Mouse (Mus musculus) CD4-positive, CD25-positive, alpha-beta regulatory T cell, adult 2 months (primary cell): ENCODE data around the gene Tcf12.
A peak's percentile ranks its signal among the peaks of the same experiment; 100 is the strongest.

Source experiments
- DNase-seq: peaks from one replicate; pipeline ENCODE4 v3.0.0-alpha.2; 2012; ENCODE audit warnings: low read depth, low spot score

The Tcf12 gene

DNA sequence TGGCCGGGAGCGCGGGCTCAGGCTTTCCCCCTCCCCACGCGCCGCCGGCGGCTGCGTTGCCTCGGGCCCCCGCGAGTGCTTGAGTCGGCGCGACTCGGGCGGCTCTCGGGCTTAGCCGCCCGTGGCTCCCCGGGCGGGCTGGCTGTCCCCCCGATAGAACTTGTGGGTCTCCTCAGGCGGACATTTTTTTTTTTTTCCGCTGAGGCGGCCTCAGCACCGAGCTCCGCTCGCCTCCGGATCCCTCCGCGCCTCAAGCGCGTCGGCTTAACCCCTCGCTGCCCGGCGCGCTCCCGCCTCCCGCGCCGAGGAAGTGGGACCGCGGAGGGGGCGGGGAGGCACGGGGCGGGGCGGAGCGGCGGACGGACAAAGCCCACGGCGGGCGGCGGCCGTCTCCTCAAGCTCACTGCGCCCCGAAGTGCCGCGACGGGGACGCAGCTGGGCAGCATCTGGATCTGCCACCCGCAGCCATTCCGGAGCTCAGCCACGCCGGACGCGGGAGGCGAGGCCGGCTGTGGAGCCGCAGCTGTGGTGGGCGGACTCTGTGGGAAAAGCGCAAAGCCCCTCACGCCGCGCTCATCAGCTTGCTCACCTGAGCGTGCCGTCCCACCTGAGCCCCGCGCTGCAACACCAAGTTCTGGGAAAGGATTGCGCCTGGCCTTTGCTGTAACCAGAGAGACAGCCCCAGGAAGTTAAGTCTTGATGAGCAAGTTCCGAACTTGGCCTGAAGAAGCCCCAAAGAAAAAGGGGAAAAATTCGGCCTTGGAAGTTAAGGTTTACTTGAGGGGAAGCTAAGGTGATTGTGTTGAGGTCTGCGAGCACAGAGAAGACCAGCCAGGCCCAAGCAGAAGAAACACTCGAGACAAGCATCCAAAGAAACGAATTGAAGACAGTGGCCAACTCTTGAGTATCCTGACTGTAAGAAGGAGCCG lies at the start of gene Tcf12:
Gene Tcf12, minus strand, starts transcription at position 250 of the 929 bp plus-strand sequence.
- DNase-seq = peak; percentile 93

DNA sequence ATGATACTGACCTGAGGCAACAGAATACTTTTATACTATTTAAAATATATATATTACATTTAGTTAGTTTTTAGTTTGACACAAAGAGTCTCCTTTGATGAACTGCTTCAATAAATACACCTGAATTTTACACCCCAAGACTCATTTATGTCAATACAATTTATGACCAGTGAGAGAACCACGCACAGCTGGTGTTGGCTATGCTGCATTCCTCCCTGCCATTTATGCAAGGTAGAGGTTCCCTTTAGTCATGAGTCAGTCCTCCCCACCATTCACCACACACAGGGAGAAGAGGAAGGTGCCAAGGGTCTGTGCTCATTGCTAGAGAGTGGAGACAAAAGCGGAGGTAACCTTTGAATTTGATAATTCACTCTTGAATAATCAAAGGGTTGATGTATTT lies 46.7 kb upstream of the Tcf12 start:
- DNase-seq = no peak

DNA sequence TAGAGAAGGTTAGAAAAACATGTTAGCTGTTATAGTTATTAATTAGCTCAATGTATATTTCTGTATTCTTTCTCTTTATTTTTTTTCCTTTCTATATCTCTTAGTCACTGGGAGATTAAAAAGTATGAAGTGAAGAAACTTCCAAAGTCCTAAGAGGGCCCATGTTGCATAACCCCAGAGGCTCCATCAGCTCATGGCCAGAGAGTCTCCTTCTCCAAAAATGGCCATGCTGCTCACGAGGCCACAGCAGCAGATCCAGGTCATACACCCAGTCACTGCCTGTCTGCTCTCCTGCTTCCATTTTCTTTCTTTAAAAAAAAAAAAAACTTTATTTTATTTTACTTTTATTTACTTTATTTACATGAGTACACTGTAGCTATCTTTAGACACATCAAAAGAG lies 45.4 kb upstream of the Tcf12 start:
- no peak for DNase-seq

DNA sequence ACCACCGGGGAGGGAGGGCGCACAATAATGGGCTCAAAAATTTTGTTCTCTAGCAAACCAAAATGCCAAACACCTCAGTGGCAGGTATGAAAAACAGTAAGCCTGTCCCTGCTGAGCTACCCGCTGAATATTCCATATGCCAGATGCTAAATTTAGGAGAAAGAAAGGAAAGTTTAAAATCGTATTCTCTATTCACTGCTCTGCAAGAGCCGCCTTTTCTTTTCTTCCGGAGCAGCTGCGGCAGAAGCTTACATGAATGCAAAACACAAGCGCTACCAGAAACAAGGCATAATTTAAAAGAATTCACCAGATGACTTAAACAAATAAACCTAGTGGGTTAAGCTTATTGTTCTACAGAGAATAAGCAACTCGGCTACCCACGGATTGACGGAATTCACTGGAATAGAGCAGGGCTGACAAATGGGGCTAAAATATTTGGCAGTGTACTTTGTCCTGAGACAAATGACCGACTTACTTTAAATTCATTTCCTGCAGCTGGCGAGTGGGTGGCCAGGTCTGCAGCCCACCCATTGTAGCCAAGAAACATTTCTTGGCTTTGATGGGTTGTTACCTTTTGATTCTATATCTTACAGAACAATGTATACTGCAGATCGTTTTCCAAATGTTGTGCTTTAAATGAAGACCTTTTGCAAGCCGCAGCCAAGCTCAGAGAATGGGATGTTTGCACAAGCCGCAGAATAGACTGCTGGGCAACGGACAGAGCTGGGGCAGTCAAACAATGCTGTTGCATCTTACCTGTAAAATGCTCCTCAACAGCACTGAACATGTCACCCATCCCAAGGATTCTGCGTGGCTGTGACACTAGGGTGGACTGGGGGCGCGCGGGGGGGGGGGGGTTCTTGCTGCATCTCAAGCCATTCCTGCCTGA lies 43.8 kb upstream of the Tcf12 start:
- DNase-seq = no peak

DNA sequence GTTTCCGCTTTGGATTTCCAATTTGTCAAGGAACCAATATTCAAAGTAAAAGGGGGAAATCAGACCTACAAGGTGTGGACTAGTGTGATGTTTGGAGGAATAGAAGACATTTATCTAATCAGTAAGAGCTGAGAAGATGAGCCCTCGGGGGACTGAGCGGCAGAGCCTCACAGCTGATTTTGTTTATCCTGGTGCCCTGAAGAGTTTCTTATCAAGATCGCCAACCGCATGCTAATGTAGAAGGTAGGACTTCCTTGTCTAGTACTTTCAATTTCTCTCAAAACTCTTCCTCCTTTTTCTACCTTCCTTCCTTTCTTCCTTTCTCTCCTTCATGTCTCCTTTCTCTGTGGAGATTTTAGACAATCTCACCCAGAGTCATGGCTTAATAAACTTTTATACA lies 32.5 kb upstream of the Tcf12 start:
- DNase-seq = peak; percentile 7

DNA sequence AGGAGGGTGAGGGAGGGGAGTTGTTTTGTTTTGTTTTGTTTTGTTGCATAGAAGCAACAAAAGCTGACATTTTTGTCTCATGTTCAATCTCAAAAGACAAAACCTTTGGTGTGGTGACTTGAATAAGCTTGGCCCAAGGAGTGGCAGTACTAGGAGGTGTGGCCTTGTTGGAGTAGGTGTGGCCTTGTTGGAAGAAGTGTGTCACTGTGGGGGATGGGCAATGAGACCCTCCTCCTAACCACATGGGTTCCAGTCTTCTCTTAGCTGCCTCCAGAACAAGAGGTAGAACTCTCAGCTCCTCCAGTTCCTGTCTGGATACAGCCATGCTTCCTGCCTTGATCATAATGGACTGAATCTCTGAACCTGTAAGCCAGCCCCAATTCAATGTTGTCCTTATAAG lies 26.2 kb upstream of the Tcf12 start:
- DNase-seq = no peak

DNA sequence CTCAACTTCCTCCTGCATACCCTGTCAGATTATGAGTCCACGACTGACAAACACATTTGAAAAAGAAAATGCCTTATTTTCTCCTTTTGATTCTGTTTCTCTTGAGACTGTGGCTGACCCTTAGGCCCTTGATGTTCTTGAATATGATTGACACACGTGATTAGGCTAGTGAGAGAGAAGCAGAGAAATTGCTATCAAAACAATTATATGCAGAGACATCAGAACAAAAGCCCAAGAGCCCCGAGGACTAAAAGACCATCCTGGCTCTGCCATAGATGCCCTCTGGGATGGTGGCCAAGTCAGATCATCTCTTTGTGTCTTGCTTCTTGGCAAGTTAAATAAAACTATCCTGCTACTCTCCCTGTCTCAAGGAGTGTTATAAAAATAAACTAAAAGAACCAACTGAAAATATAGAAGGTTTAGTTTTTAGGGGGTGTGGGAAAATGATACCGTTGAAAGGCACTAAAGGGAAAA lies 22.1 kb upstream of the Tcf12 start:
- no peak for DNase-seq

DNA sequence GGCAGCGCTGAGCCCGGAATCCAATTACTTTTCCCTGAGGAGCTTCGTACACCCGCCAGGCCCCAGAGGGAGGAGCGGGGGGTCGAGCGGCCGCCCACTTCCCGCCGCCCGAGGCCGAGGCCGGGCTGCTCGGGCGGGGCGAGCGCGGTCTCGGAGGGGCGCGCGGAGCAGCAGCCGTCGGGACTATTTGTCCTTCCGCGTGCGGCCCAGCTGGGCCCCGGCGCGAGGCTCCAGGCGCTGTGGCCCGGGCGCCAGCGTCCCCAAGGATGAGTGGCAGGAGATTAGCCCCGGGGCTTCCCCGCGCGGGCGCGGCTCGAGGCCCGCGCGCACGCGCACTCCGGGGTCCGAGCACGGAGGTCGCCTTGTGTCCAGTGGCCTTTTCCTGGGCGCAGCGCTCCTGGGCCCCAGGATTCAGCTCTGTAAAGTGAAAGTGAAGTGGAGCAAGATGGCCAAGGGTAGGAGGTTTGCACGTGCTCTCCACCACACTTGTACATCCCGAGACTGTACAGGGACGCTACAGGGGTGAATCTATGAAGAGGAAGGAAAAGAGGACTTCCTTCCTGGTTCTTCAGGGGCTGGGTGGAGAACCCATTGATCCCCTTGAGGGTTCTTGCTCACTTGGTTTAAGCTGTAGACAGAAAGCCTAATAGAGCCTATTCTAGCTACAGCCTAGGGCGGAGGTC lies 21.6 kb upstream of the Tcf12 start:
- peak; percentile 86 for DNase-seq

DNA sequence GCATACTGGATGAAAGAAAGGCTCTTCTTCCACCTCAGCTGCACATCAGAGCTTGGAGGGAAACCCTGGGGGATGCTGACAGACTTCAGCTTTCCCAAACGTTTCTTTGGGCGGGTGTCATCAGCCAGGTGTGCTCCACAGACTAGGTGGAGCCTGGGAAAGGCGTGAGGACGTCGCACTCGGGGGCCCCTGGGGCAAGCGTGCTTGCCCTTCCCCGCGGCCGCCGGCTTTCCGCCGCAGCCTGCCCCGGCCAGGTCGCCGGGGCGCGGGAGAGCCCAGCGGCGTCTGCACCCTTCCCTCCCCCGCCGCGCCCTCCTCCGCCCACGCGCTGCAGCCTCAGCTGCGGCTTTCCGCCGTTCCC lies 21.0 kb upstream of the Tcf12 start:
- DNase-seq = no peak

DNA sequence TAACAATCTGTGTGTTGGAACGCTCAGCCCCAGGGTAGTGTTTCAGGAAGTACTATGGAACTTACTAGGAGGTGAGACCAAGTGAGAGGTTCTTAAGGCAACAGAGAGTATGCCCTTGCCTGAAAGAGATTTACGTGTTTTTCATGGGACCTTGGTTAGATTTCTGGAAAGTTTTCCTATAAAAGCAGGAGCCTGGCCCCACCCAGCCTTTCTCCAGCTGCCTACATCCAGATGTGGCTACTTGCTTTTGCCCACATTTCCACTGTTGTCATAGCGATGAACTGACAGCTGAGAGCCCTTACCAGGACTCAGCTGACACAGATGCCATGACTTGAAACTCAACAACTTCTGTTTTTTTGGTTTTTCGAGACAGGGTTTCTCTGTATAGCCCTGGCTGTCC lies 18.2 kb upstream of the Tcf12 start:
- no peak for DNase-seq

DNA sequence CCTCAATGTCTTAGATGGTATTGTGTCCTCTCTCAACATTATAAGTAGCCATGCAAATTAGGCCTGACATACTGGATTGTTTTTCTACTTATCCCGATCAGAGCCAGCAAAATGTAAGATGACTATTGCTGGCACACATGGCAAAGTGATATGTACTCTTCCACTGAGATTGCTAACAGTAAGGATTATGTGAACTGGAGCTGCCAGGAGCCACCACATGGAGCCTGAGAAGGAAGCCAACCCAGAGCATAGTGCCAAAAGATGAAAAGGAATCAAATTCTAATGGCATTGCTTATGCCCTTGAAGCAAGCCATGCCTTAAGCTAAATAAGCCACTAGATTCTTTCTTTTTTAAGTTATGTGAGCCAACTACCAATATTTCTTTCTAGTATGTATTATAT lies 13.8 kb upstream of the Tcf12 start:
- DNase-seq = no peak

DNA sequence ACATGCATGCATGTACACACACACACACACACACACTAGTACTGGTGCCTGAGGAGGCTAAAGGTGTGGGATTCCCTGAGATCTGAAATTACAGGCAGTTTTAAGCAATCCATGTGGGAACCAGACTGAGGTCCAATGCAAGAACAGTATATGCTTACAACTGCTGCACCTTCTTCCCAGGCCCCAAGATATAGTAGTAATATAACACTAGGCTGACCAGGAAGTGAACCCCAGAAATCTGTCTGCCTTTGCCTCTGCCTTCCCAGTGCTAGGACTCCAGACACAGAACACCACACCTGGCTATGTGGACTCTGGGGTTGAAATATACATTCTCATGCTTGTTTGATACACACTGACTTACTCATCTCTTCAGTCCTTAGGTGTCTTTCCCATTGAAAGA lies 6.8 kb upstream of the Tcf12 start:
- no peak for DNase-seq

DNA sequence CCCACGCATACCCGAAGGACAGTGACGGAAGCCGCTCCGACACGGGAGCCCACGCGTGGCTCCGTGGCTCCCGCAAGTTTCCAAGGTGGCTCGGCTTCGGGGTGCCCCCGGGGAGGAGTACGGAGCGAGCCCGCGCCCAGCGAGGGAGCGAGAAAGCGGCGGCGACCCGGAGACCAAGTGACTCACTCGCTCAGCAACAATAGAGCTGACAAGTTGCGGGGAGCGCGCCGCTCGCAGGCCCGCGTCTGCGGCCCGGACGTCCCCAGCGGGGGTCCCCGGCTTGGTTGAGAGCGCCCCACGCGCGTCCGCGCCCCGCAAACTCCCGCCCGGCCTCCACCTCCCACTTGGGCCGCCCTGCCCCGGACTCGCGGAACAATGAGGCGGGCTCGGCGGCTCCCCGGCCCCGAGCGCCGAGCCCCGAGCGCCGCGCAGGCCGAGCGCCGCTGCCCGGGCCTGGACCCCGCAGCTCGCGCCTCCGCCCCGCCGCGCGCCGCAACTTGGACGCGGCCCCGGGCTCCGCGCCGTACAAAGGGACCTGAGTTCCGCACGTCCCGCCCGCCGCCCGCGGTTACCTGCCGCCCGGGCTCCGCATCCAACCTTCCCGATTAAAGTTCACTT lies 558 bp downstream of the Tcf12 start:
- DNase-seq = peak; percentile 77

DNA sequence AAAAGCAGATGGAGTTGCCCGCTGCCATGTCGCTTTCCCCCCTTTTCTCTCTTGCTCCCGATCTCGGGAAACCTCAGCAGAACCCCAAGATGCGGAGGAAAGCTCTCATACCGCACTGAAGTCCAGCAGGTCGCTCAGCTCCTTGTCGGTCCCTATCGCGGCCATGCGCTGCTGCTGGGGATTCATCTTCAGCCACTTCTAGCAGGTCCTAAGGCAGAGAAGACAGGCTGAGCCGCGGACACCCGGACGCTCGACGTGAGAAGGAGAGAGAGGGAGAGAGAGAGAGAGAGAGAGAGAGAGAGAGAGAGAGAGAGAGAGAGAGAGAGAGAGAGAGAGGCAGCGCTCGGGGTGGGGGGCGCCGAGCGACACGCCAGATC lies 1.1 kb downstream of the Tcf12 start:
- DNase-seq = no peak

DNA sequence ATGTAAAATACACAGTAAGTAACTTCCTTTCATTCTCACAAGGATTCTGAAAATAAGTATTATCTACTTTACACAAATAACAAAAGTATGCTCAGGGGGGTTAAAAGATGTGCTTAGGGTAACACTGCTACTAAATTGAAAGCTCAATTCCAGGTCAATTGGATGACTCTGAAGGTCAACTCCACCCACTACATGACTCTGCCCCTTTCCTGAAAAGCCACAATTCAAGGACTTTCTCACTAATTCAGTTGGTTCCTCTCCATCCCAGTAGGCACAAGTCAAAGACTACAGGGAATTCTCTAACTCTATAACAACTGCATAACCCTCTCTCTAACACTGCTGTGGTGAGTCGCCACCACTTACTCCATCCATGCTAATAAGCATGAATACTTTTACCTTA lies 8.2 kb downstream of the Tcf12 start:
- DNase-seq = no peak

DNA sequence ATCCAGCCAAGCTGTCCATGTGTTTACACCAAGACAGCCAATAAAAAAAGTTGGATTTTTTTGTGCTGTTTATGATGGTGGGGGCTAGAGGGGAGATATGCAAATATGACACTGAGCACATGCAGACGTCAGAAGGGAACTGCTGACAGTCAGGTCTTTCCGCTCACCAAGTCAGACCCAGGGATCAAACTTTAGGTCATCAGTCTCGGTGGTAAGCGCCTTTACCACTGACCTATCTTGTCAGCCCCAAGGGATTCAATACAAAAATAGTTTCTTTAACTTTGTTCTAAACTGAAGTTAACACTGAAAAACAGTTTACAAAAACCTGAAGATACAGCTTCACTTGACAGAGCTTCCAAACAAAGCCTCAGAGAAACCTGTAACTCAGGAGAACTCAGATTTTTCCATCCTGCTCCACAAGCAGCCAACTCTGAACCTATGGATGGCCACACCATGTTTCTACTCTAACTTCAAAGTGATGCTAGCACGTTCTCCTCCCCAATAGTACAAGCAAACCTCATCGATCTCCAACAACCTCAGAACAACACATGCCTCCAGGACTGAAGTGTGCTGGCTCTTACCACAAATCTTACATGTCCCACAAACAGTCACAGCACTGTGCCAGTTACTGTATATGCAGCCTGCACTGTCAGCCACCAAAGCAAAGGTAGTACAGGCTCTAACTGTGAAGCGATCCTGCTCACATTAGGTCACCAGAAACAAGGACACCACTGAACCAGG lies 11.6 kb downstream of the Tcf12 start:
- DNase-seq = peak; percentile 46

DNA sequence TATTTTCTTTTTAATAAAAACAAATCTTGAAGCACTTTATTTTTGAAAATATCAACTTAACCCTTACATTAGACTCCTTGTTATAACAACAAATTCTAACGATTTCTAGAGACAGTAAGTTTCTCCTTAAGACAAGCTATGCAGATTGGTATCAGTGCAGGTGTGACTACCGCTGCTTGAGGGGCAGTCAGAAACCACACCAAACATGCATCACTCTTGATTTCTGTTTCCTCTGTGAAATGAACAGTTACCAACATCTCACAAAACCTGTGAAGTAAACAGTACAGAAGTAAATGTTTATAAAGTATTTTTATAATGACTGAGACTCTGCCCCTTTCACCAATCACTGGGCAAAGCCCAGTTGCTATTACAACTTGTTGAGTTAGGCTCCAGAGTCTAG lies 13.6 kb downstream of the Tcf12 start:
- peak; percentile 54 for DNase-seq

DNA sequence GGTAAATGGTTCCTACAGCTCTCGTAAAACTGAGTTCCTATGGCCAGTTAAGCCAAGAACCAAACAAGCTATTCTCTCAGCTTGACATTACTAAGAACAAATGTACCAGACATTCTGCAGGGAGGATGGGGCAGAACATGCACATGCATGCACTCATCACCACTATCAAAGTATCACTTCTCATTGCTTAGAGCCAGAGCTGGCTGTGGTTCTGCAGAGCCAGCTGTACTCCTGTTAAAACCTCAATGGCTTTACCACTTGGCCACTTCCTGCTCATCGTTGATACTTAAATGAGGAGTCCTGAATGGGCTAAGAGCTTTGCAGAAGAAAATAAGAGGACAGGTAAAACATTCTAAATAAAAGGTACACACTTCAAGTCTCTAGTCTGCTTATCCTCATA lies 14.6 kb downstream of the Tcf12 start:
- peak; percentile 63 for DNase-seq

DNA sequence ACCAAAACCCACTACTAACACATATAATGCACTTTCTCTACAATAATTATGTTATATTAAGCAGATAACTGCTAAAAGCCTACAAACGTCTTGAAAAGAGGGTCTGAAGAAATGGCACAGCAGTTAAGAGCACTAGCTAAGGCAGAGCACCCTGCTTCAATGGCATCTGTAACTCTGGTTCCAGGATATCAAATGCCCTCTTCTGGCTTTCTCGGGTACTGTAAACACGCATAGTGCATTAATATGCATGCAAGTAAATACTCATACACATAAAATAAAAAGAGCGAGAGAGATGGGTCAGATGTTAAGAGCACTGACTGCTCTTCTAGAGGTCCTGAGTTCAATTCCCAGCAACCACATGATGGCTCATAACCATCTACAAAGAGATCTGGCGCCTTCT lies 17.0 kb downstream of the Tcf12 start:
- peak; percentile 60 for DNase-seq

DNA sequence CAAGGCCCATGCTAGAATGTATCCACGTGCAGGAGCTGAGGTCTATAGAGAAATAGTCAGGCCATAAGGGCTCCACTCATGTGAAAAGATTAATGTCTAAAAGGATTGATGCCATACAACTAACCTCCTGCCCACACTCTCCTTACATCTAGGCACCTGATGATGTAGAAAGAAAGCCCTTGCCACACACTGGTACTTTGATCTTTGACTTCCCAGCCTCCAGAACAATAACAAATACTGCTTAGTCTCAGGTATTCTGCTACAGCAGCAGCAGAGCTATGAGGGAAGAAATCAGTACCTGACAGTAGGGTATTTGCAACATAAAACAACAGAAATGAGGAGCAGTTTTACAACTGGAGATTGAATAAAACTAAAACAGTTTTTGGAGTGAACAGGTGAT lies 19.5 kb downstream of the Tcf12 start:
- DNase-seq = no peak
